Mouse (Mus musculus) C2C12 (cell line): ENCODE data around the gene Syne1.

ENCODE experiments used
- CEBPB ChIP-seq: IDR thresholded peaks from one replicate; pipeline ENCODE4 v1.6.1; 2011; ENCODE audit warnings: low read depth, mild to moderate bottlenecking, control low read depth, moderate library complexity
- CTCF ChIP-seq: IDR thresholded peaks from one replicate; pipeline ENCODE4 v1.5.1; 2011; ENCODE audit not compliant: control insufficient read depth, insufficient read depth, insufficient read length
- FOSL1 ChIP-seq: IDR thresholded peaks from one replicate; pipeline ENCODE4 v1.8.0; 2011; ENCODE audit warnings: mild to moderate bottlenecking, low read length; ENCODE audit not compliant: poor library complexity, insufficient read depth, severe bottlenecking
- MAX ChIP-seq: IDR thresholded peaks from one replicate; pipeline ENCODE4 v1.6.1; 2011; ENCODE audit warnings: mild to moderate bottlenecking, control low read depth
- MYOD1 ChIP-seq: IDR thresholded peaks from one replicate; pipeline ENCODE4 v1.6.1; 2011; ENCODE audit warnings: low read depth; ENCODE audit not compliant: control insufficient read depth, insufficient read length
- MYOG ChIP-seq: IDR thresholded peaks from one replicate; pipeline ENCODE4 v1.6.1; 2011; ENCODE audit not compliant: control insufficient read depth, insufficient read length; ENCODE audit errors: extremely low read depth
- USF1 ChIP-seq: IDR thresholded peaks from one replicate; pipeline ENCODE4 v1.6.1; 2011; ENCODE audit warnings: low read depth, mild to moderate bottlenecking, control low read depth, moderate library complexity

DNA sequence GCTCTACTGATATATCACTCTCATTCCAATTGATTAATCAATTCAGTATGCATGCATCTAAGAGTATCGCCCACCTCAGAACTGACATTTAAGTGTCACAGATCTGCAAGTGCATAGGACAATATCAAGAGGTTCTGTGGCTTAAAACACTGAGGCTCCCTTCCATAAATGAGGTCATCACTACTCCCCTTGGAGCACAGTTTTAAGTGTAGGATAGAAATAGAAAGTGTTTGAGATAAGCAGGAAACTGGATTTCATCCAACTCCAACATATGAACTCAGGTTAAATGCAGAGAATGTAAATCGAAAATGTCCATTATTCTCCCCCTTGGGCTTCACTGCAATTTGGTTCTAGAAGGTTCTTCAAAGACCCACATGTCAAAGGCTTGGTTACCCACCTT, 492.4 kb downstream of the Syne1 start:
- TF ChIP-seq CTCF (no peak), USF1 (no peak), MAX (no peak), CEBPB (no peak), MYOD1 (no peak), FOSL1 (no peak), MYOG (no peak)
